Mouse (Mus musculus): ENCODE data around the gene Cenpx.

GRCm38 (mm10) chr11:120665406-120665805, 48.1 kb downstream of the Cenpx start:
- TF ChIP-seq GATA1 (IDR thresholded peaks at IDR 0.05; ENCODE audit: borderline replicate concordance, low read length) (no peak), FLI1 (IDR thresholded peaks at IDR 0.05; ENCODE audit: low read length) (no peak)

All from megakaryocyte, embryonic 14.5 days (primary cell).